Mouse (Mus musculus) embryonic facial prominence, embryonic 12.5 days (tissue): ENCODE data around the gene Ifi206. TPM values are rescaled to one million over a fixed set of nuclear protein-coding genes. Genes with fewer than 3 reads are reported as not detected.

ENCODE experiments used
- ATAC-seq: fragments of 200-750 bp; cut with Nextera tagmentation; 2 replicates; pipeline ENCODE4 v1.8.0; 2017; ENCODE audit not compliant: insufficient number of reproducible peaks, insufficient read depth, low FRiP score, low TSS enrichment
- H3K27ac ChIP-seq: fragments of 300-500 bp; sonication (generic); 2 replicates; pipeline ENCODE4 v1.5.1; 2016; ENCODE audit warnings: mild to moderate bottlenecking
- H3K27me3 ChIP-seq: fragments of 300-500 bp; sonication (generic); 2 replicates; pipeline ENCODE4 v1.6.1; 2016; ENCODE audit warnings: mild to moderate bottlenecking, moderate library complexity
- H3K36me3 ChIP-seq: fragments of 300-500 bp; sonication (generic); 2 replicates; pipeline ENCODE4 v1.6.1; 2016; ENCODE audit warnings: mild to moderate bottlenecking
- H3K4me1 ChIP-seq: fragments of 300-500 bp; sonication (generic); 2 replicates; pipeline ENCODE4 v1.6.1; 2016
- H3K4me2 ChIP-seq: fragments of 300-500 bp; sonication (generic); replicated peaks from 2 replicates; pipeline ENCODE4 v1.6.1; 2016; ENCODE audit warnings: mild to moderate bottlenecking, moderate library complexity
- H3K4me3 ChIP-seq: fragments of 300-500 bp; sonication (generic); 2 replicates; pipeline ENCODE4 v1.5.1; 2016; ENCODE audit warnings: mild to moderate bottlenecking
- H3K9ac ChIP-seq: fragments of 300-500 bp; sonication (generic); 2 replicates; pipeline ENCODE4 v1.6.1; 2016; ENCODE audit warnings: mild to moderate bottlenecking, moderate library complexity
- H3K9me3 ChIP-seq: fragments of 300-500 bp; sonication (generic); 2 replicates; pipeline ENCODE4 v1.6.1; 2016; ENCODE audit warnings: mild to moderate bottlenecking, moderate library complexity
- WGBS: fragments of 180-500 bp; shearing (Covaris S2); methylation state at CpG from one replicate; pipeline ENCODE4 v1.1.7; 2016; 5-methylcytosine and 5-hydroxymethylcytosine counted together
- polyA plus RNA-seq: library from polyadenylated mRNA; unstranded; fragments of >200 nt; fragmentation: Nextera tagmentation; extraction: Ambion mirVana; gene quantifications from 2 replicates; pipeline ENCODE4 v1.2.1, GENCODE M21; 2016

Ifi206 gene
- polyA plus RNA-seq, 1 experiment from 2014 or later, result not detected

DNA sequence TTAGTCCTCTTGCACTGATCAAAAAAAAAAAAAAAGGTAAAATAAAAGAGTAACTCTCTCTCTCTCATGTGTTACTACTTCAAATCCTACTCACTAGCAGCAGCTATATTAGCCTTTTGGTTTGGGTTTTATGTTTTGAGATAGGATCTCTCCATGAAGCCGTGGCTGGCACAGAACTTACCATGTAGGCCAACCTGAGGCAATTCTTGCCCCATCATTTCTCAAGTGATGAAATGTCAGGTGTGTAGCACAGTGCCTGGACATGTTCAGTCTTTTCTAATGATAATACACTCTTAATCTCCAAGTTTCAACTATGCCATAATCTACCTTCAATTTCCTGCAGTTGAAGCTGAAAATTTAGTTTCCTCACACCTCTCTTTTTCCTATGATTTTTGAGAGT is 47.8 kb downstream of the Ifi206 start:
- no peak overlapping the region for H3K4me3 ChIP-seq
- no peak overlapping the region for H3K9ac ChIP-seq
- ATAC-seq, result no peak
- no peak overlapping the region for H3K4me2 ChIP-seq
- H3K36me3 ChIP-seq, result no peaks in the 10 kb centered on the region
- H3K9me3 ChIP-seq, result no peaks in the 10 kb centered on the region
- H3K27me3 ChIP-seq, result no peaks in the 10 kb centered on the region
- WGBS, result 97% methylated on average over 1 of the region's 1 CpGs
- H3K4me1 ChIP-seq, result no peaks in the 10 kb centered on the region
- H3K27ac ChIP-seq, result no peak overlapping the region

DNA sequence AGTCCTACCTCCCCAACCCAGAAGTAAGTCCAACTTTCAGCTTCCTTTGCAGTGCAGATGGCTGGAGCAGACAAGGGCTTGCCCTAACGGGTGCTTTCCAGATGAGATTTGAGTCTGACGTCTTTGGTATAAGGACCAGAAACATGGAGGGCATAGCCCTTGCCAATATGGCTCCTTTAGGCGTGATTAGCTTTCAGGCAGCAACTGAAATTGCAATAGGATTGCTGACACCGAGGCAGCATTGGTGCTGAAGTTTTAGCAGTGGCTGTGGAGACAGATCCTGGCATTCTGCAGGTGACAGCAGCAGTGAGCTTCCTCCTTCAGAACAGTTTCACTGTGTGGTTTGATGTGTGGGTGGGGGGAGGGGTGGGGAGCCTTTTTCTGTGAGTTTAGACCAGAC is 49.6 kb downstream of the Ifi206 start:
- H3K27ac ChIP-seq, result no peak overlapping the region

DNA sequence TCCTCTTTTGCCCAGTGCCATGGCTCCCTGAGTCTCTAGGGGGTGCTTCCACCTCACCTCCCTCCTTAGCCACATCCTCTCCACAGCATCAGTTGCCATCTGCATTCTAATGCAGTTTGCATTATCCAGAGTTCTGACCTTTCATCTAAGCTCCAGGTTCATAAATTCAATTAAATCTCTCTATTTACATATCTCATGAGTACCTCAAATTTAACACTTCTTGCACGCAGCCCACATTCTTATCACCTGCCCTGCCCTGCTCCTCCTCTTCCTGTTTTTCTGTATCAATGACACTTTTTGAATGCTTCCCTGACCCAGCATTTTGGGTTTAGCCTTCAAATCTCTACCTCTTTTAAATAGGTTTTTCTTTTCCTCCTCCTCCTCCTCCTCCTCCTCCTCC is 50.2 kb downstream of the Ifi206 start:
- no peak for ATAC-seq
- Histone ChIP-seq H3K36me3 (no peaks in the 10 kb centered on the region), H3K4me2 (no peak overlapping the region), H3K27me3 (no peaks in the 10 kb centered on the region), H3K4me3 (no peak overlapping the region), H3K9me3 (no peaks in the 10 kb centered on the region), H3K27ac (no peak overlapping the region), H3K9ac (no peak overlapping the region), H3K4me1 (no peaks in the 10 kb centered on the region)
- 80% methylated on average over 1 of the region's 1 CpGs for WGBS

More for the DNA sequence above, 49.6 kb downstream of the Ifi206 start:
- no peak overlapping the region for H3K9ac ChIP-seq
- no peak for ATAC-seq
- H3K4me2 ChIP-seq, result no peak overlapping the region
- WGBS, result 75% methylated on average over 4 of the region's 4 CpGs
- H3K27me3 ChIP-seq, result no peaks in the 10 kb centered on the region
- no peak overlapping the region for H3K4me3 ChIP-seq
- H3K4me1 ChIP-seq, result no peaks in the 10 kb centered on the region
- no peaks in the 10 kb centered on the region for H3K9me3 ChIP-seq
- no peaks in the 10 kb centered on the region for H3K36me3 ChIP-seq

DNA sequence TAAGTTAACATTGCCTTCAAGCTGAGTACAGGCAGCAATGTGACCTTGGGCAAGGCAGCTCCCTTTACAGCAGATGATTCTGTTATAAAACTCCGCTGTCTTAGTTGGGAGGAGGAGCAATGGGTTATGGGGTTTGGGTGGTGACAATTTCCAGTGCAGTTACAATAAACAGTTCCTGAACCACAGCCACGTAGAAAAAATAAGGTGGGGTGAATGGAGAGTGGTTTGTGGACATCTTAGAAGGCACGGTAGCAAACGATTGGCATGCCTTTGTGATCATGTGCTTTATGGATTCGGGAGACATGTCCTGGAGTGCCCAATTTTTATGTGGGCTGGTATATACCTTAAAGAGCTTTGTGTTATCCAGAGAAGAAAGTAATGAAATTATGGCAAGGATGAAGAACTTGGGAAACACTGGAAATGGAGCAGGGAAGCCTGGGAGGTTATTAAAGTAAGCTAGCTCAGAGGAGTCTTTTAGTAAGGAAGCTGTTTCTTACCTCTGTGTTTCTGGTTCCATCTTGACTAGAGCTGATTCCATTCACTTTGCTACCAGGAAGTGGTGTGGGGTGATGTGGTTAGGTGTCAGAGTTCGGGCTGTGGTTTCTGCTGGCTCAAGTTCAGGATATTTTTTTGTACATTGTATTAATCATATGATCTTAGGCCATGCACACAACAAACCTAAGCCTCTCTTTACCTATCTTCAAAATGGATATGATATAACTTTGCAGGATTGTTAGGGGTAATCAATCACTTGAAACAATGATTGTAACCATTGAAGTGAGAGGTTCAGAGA is 53.5 kb downstream of the Ifi206 start:
- no peak overlapping the region for H3K4me3 ChIP-seq
- ATAC-seq, result no peak
- H3K36me3 ChIP-seq, result no peaks in the 10 kb centered on the region
- no peaks in the 10 kb centered on the region for H3K9me3 ChIP-seq
- no peak overlapping the region for H3K9ac ChIP-seq
- H3K4me1 ChIP-seq, result no peaks in the 10 kb centered on the region
- H3K27me3 ChIP-seq, result no peaks in the 10 kb centered on the region
- H3K4me2 ChIP-seq, result no peak overlapping the region
- H3K27ac ChIP-seq, result no peak overlapping the region
- 68% methylated on average over 6 of the region's 6 CpGs for WGBS

DNA sequence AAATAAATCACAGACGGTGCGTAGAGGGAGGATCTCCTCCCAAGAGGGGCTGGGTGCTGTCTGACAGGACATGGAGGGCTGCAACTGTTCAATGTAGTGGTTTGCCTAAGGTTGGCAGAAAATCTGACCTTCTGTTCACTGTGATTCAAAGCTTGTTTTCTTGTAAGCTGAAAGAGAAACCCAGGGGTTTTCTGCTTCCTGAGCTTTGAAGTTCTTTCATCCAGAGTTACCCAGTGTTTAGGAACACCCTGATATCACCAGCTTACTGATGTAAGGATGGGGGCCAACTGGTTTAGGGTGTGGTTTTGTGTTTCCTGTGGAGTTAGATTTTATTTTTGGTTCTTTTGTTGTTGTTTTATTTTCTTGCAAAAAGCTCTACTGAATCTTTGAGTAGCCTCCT is 58.4 kb downstream of the Ifi206 start:
- H3K27me3 ChIP-seq, result no peaks in the 10 kb centered on the region
- no peak overlapping the region for H3K9ac ChIP-seq
- no peaks in the 10 kb centered on the region for H3K4me1 ChIP-seq
- WGBS, result 78% methylated on average over 2 of the region's 2 CpGs
- ATAC-seq, result no peak
- no peak overlapping the region for H3K4me2 ChIP-seq
- H3K9me3 ChIP-seq, result no peaks in the 10 kb centered on the region
- H3K27ac ChIP-seq, result no peak overlapping the region
- H3K36me3 ChIP-seq, result no peaks in the 10 kb centered on the region
- no peak overlapping the region for H3K4me3 ChIP-seq

DNA sequence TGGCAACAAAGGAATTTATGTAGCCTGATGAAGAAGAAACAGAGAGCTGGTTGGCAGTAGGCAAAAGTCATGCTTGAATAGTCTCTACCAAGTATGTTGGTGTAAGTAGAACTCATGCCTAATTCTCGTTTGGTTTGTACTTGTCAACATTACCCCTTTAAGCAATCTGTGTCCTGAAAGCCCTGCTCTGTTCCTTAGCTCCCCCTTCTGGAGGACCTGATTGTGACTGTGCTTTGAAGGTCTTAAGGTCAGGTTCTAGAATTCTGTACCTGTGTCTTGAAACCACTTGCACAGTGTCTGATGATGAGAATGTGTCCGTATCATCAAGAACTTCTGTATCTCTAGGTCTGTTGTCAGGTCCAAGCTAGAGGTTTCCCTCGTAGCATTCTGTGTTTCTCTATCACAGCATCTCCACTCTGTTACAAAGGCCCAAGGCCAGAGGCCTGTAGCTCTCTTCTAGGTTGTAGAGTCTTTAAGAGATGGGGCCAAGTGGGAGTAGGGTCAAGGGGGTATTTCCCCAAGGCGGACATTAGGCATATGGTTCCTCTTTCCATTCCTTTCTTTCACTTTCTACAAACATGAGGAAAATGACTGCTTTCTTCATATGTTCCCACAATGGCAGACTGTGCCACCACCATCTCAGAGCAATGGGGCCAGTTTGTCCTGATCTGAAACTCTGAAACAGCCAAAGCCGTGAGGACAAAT is 60.7 kb downstream of the Ifi206 start:
- no peak overlapping the region for H3K4me3 ChIP-seq
- no peaks in the 10 kb centered on the region for H3K36me3 ChIP-seq
- H3K4me1 ChIP-seq, result no peaks in the 10 kb centered on the region
- no peak overlapping the region for H3K27ac ChIP-seq
- H3K27me3 ChIP-seq, result no peaks in the 10 kb centered on the region
- no peak overlapping the region for H3K4me2 ChIP-seq
- 78% methylated on average over 5 of the region's 5 CpGs for WGBS
- no peaks in the 10 kb centered on the region for H3K9me3 ChIP-seq
- no peak for ATAC-seq
- H3K9ac ChIP-seq, result no peak overlapping the region

DNA sequence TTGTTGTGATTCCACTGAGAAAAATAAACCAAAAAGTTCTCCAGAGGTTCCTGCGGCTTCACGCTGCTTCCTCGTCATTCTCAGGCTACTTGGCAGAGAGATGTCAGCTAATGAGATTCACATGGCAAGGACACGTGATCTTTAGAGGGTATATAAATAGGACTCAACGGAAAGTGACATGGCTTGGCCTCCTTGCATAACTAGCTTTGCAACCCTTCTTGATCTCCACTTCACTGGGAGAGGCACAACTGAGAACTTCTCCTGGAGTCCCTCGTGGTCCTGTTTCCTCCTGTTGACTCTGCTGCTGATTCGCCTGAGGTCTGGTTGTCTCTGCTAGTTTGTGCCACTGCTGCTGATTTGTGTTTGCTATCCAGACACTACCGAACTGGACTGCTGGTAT is 63.5 kb downstream of the Ifi206 start:
- 67% methylated on average over 8 of the region's 8 CpGs for WGBS

DNA sequence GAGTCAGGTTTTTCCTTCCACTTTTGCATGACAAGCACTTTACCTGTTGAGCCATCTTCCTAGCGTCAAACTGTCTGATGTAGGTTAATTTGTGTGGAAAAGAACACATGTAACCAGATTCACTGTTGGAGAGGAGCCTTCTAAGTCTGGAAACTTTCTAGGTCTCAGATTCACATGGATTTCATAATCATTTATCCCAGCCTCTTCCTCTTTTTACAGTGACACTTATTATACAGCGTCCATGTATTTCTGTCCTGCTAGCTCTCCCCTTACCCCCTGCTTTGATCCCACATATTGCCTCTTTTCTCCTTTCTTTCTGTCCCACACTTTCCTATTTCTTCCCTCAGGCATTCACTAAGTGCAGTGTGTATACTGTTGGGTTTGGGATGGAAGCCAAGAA is 64.5 kb downstream of the Ifi206 start:
- Histone ChIP-seq H3K9ac (no peak overlapping the region), H3K4me2 (no peak overlapping the region), H3K36me3 (no peaks in the 10 kb centered on the region), H3K9me3 (no peaks in the 10 kb centered on the region), H3K27ac (no peak overlapping the region), H3K4me1 (no peaks in the 10 kb centered on the region), H3K27me3 (no peaks in the 10 kb centered on the region), H3K4me3 (no peak overlapping the region)
- WGBS, result 81% methylated on average over 2 of the region's 2 CpGs
- no peak for ATAC-seq

More for the DNA sequence above, 63.5 kb downstream of the Ifi206 start:
- H3K9ac ChIP-seq, result no peak overlapping the region
- no peak overlapping the region for H3K27ac ChIP-seq
- H3K4me1 ChIP-seq, result no peaks in the 10 kb centered on the region
- no peaks in the 10 kb centered on the region for H3K36me3 ChIP-seq
- H3K4me3 ChIP-seq, result no peak overlapping the region
- no peak for ATAC-seq
- no peak overlapping the region for H3K4me2 ChIP-seq
- H3K27me3 ChIP-seq, result no peaks in the 10 kb centered on the region
- no peaks in the 10 kb centered on the region for H3K9me3 ChIP-seq

DNA sequence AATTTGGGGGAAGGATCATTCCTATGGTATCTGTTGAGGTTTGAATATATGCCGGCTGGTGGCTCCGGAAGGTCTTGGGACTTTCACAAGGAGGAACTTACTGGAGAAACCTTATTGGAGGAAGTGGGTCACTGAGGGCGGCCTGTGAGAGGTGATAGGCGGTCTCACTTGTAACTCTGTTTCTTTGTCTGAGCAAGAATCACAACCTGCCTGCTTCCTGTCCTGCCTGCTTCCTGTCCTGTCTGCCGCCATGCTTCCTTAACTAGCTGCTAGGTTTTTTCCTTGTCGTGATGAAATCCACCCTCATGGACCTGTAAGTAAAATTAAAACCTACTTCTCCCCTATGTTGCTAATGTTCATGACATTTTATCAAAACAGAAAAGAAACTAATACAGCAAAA is 70.5 kb downstream of the Ifi206 start:
- no peak overlapping the region for H3K4me2 ChIP-seq
- no peaks in the 10 kb centered on the region for H3K27me3 ChIP-seq
- H3K9ac ChIP-seq, result no peak overlapping the region
- no peak overlapping the region for H3K4me3 ChIP-seq
- H3K27ac ChIP-seq, result no peak overlapping the region
- WGBS, result 77% methylated on average over 6 of the region's 6 CpGs
- H3K4me1 ChIP-seq, result no peaks in the 10 kb centered on the region
- ATAC-seq, result no peak
- no peaks in the 10 kb centered on the region for H3K36me3 ChIP-seq
- H3K9me3 ChIP-seq, result no peaks in the 10 kb centered on the region

DNA sequence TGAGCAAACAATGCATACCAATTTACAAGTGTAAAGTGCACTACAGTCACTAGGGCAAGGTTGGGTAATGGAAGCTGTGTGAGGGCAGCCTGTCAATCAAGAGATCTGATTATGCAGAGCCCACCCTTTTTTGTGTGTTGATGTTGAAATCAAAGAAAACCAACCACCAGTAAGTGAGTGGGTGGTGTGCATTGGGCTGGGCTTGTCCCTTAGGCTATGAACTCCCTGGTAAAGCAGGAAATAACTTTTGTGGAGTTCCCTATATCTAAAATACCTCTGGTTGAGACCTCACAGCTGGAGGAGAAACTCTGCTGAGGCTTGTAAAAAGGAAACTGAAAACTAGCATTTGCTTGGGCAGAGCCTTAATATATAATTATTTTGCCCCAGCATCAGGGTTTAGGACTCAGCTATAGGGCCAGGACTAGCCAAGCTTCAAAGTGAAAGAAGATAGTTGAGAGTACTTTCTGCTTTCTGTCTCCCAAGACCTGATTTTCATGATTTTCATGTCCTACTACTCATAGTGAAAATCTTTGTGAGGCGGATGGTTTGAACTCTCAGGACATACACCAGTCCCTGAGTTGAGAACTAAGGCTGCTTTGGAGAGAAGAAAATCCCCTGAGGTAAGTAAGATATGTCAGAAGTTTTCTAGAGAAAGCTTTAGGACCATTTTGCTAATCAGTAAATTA is 71.8 kb downstream of the Ifi206 start:
- ATAC-seq, result no peak
- no peak overlapping the region for H3K4me2 ChIP-seq
- no peak overlapping the region for H3K9ac ChIP-seq
- 85% methylated on average over 1 of the region's 1 CpGs for WGBS
- no peaks in the 10 kb centered on the region for H3K27me3 ChIP-seq
- H3K36me3 ChIP-seq, result no peaks in the 10 kb centered on the region
- H3K4me1 ChIP-seq, result no peaks in the 10 kb centered on the region
- no peaks in the 10 kb centered on the region for H3K9me3 ChIP-seq
- H3K4me3 ChIP-seq, result no peak overlapping the region
- H3K27ac ChIP-seq, result no peak overlapping the region

DNA sequence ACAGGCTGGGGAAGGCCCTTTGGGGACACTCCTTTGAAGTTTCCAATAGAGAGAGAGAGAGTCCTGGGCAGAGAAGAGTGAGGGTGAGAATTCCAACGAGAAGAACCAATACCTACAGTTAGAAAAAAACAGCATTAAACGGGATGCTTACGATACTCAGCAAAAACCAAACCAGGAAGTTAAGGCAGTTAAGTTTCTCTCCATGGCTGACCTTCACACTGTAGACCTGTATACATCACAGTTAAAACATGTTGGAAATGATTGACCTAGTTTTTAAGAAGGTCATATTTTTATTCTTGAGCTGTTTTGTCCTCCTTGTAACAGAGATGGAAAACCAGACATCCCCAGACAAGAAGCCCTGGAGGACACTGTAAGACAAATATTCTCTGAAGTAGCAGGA is 72.3 kb downstream of the Ifi206 start:
- Histone ChIP-seq H3K4me2 (no peak overlapping the region), H3K9me3 (no peaks in the 10 kb centered on the region), H3K27ac (no peak overlapping the region), H3K9ac (no peak overlapping the region), H3K4me1 (no peaks in the 10 kb centered on the region), H3K36me3 (no peaks in the 10 kb centered on the region), H3K4me3 (no peak overlapping the region), H3K27me3 (no peaks in the 10 kb centered on the region)
- no peak for ATAC-seq
- WGBS, result 87% methylated on average over 3 of the region's 3 CpGs
